Mouse (Mus musculus): ENCODE measurements at regions not wholly inside any gene's neighbourhood (a gene's known extent, or its start where the extent isn't known, plus 50 kb on each side); places are given as distances from the start of the nearest gene placed in this dataset.

DNA sequence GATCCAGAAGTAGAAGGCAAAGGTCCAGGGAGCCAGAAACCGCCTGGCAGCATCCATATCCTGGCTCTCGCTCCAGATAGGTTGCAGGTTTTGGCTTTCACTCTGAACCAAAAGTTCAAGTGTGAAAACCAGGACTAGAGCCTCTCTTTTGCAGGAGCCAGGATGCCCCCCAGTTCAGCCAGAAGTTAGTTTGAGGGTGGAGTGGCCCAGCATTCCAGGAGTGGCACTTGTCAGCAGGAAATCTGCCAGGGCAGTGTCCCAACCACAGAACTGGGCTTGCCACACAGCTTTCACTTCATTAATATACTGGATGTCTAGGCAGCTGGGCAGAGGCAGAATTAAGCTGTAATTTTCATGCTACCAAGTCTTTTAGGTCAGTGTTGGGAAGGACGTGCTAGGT is 68.1 kb downstream of the Arrdc3 start:
- TF ChIP-seq CTCF (IDR thresholded peaks at IDR 0.05; ENCODE audit: low read depth) (no peak), EP300 (IDR thresholded peaks at IDR 0.05; ENCODE audit: low read depth) (no peak)

All from liver, postnatal 0 days (tissue).